Mouse (Mus musculus): ENCODE measurements at regions not wholly inside any gene's neighbourhood (a gene's known extent, or its start where the extent isn't known, plus 50 kb on each side); places are given as distances from the start of the nearest gene placed in this dataset.
A peak's percentile ranks its signal among the peaks of the same experiment; 100 is the strongest.

- WGBS = 25% methylated on average over 8 of the region's 8 CpGs
These were observed 63.9 kb downstream of the Tmco5 start for GRCm38 (mm10) chr2:116942321-116942791.

GRCm38 (mm10) chr2:116948538-116948937 lies 70.0 kb downstream of the Tmco5 start:
- Histone ChIP-seq H3K27ac (ENCODE audit: low read length) (no peak overlapping the region), H3K9ac (ENCODE audit: low read length) (no peak overlapping the region), H3K27me3 (ENCODE audit: control insufficient read depth, insufficient read depth, low read depth, low read length) (no peaks in the 10 kb centered on the region), H3K4me2 (ENCODE audit: low read depth, low read length) (no peak overlapping the region), H3K4me1 (replicated peaks; ENCODE audit: control insufficient read depth, insufficient read depth, low read length) (no peaks in the 10 kb centered on the region; the same call in 1 of the 2 replicates), H3K4me3 (ENCODE audit: low read length) (no peak overlapping the region), H3K9me3 (ENCODE audit: control insufficient read depth, low read length) (no peaks in the 10 kb centered on the region), H3K36me3 (ENCODE audit: control insufficient read depth, insufficient read depth, low read length) (no peaks in the 10 kb centered on the region)
- ATAC-seq (ENCODE audit: low read depth) = no peak
- 58% methylated on average over 3 of the region's 3 CpGs for WGBS

More at GRCm38 (mm10) chr2:116942321-116942791, 63.9 kb downstream of the Tmco5 start:
- no peaks in the 10 kb centered on the region for H3K27me3 ChIP-seq (ENCODE audit: control insufficient read depth, insufficient read depth, low read depth, low read length)
- peak; percentile 91 for ATAC-seq (ENCODE audit: low read depth)
- no peaks in the 10 kb centered on the region for H3K9me3 ChIP-seq (ENCODE audit: control insufficient read depth, low read length)
- peaks cover 22% of the 10 kb centered on the region for H3K4me1 ChIP-seq (replicated peaks; ENCODE audit: control insufficient read depth, insufficient read depth, low read length)
- H3K4me2 ChIP-seq (ENCODE audit: low read depth, low read length) = peak overlapping the region; percentile 28
- peak overlapping the region; percentile 89 for H3K27ac ChIP-seq (ENCODE audit: low read length)
- no peak overlapping the region for H3K4me3 ChIP-seq (ENCODE audit: low read length)
- H3K36me3 ChIP-seq (ENCODE audit: control insufficient read depth, insufficient read depth, low read length) = no peaks in the 10 kb centered on the region
- H3K9ac ChIP-seq (ENCODE audit: low read length) = no peak overlapping the region

DNA sequence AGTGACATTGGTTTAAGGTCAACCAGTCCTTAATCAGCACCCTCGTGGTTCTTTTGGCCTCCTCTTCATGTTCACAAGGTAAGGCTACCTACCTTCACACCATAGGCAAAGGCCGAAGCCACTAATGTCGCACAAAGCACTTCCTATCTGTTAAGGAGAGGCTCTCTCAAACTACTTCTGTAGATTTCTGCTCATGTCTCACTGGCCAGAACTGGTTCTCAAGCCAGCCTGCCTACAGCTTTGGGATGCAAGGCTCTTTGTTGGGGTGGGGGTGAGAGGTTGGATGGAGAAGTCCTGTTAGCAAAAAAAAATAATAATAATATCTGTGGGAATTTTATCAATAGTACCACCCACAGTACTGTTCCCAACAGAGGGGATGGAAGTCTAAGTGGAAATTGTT lies 71.2 kb downstream of the Tmco5 start:
- Histone ChIP-seq H3K36me3 (ENCODE audit: control insufficient read depth, insufficient read depth, low read length) (no peaks in the 10 kb centered on the region), H3K4me3 (ENCODE audit: low read length) (no peak overlapping the region), H3K27ac (ENCODE audit: low read length) (no peak overlapping the region), H3K27me3 (ENCODE audit: control insufficient read depth, insufficient read depth, low read depth, low read length) (no peaks in the 10 kb centered on the region), H3K9ac (ENCODE audit: low read length) (no peak overlapping the region), H3K4me1 (replicated peaks; ENCODE audit: control insufficient read depth, insufficient read depth, low read length) (no peaks in the 10 kb centered on the region), H3K4me2 (ENCODE audit: low read depth, low read length) (no peak overlapping the region), H3K9me3 (ENCODE audit: control insufficient read depth, low read length) (no peaks in the 10 kb centered on the region)
- 57% methylated on average over 3 of the region's 3 CpGs for WGBS
- ATAC-seq (ENCODE audit: low read depth) = no peak

- Histone ChIP-seq H3K4me3 (ENCODE audit: low read length) (no peak overlapping the region), H3K9me3 (ENCODE audit: control insufficient read depth, low read length) (no peaks in the 10 kb centered on the region), H3K27ac (ENCODE audit: low read length) (no peak overlapping the region), H3K4me2 (ENCODE audit: low read depth, low read length) (no peak overlapping the region), H3K4me1 (replicated peaks; ENCODE audit: control insufficient read depth, insufficient read depth, low read length) (no peaks in the 10 kb centered on the region), H3K9ac (ENCODE audit: low read length) (no peak overlapping the region), H3K27me3 (ENCODE audit: control insufficient read depth, insufficient read depth, low read depth, low read length) (no peaks in the 10 kb centered on the region), H3K36me3 (ENCODE audit: control insufficient read depth, insufficient read depth, low read length) (no peaks in the 10 kb centered on the region)
- ATAC-seq (ENCODE audit: low read depth) = no peak
- WGBS = 82% methylated on average over 5 of the region's 5 CpGs
These were observed 71.7 kb downstream of the Tmco5 start for GRCm38 (mm10) chr2:116950154-116950553.

- no peak for ATAC-seq (ENCODE audit: low read depth)
- Histone ChIP-seq H3K27ac (ENCODE audit: low read length) (no peak overlapping the region), H3K4me2 (ENCODE audit: low read depth, low read length) (no peak overlapping the region), H3K27me3 (ENCODE audit: control insufficient read depth, insufficient read depth, low read depth, low read length) (no peaks in the 10 kb centered on the region), H3K9ac (ENCODE audit: low read length) (no peak overlapping the region), H3K4me1 (replicated peaks; ENCODE audit: control insufficient read depth, insufficient read depth, low read length) (no peaks in the 10 kb centered on the region), H3K36me3 (ENCODE audit: control insufficient read depth, insufficient read depth, low read length) (no peaks in the 10 kb centered on the region), H3K9me3 (ENCODE audit: control insufficient read depth, low read length) (no peaks in the 10 kb centered on the region), H3K4me3 (ENCODE audit: low read length) (no peak overlapping the region)
- 93% methylated on average over 1 of the region's 1 CpGs for WGBS
These were observed 73.0 kb downstream of the Tmco5 start for GRCm38 (mm10) chr2:116951481-116951880.

DNA sequence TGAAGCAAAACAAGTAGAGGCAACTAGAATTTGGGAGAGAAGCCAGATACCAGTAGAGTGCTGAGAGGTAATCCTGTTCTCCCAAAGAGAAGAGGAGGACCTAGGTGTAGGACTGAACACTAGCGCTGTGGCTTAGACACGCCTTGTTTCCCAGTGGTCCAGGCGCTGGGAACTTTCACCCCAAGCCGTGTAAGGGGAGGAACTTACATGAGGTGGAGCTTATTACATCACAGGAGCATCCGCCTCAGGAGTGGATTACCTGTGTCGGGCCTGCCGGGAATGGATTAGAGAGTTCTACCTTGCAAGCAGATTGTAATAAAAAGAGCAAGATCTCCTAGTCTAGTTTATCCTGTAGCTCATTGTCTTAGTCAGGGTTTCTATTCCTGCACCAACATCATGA lies 75.8 kb downstream of the Tmco5 start:
- WGBS = 93% methylated on average over 7 of the region's 7 CpGs
- no peak overlapping the region for H3K27ac ChIP-seq (ENCODE audit: low read length)
- no peaks in the 10 kb centered on the region for H3K27me3 ChIP-seq (ENCODE audit: control insufficient read depth, insufficient read depth, low read depth, low read length)
- H3K4me2 ChIP-seq (ENCODE audit: low read depth, low read length) = no peak overlapping the region
- no peaks in the 10 kb centered on the region for H3K9me3 ChIP-seq (ENCODE audit: control insufficient read depth, low read length)
- H3K4me3 ChIP-seq (ENCODE audit: low read length) = no peak overlapping the region
- no peaks in the 10 kb centered on the region for H3K36me3 ChIP-seq (ENCODE audit: control insufficient read depth, insufficient read depth, low read length)
- no peak overlapping the region for H3K9ac ChIP-seq (ENCODE audit: low read length)
- no peak for ATAC-seq (ENCODE audit: low read depth)
- H3K4me1 ChIP-seq (replicated peaks; ENCODE audit: control insufficient read depth, insufficient read depth, low read length) = no peaks in the 10 kb centered on the region

- Histone ChIP-seq H3K4me2 (ENCODE audit: low read depth, low read length) (no peak overlapping the region), H3K36me3 (ENCODE audit: control insufficient read depth, insufficient read depth, low read length) (no peaks in the 10 kb centered on the region), H3K9me3 (ENCODE audit: control insufficient read depth, low read length) (no peaks in the 10 kb centered on the region), H3K27me3 (ENCODE audit: control insufficient read depth, insufficient read depth, low read depth, low read length) (no peaks in the 10 kb centered on the region), H3K4me1 (replicated peaks; ENCODE audit: control insufficient read depth, insufficient read depth, low read length) (no peaks in the 10 kb centered on the region), H3K4me3 (ENCODE audit: low read length) (no peak overlapping the region), H3K27ac (ENCODE audit: low read length) (no peak overlapping the region), H3K9ac (ENCODE audit: low read length) (no peak overlapping the region)
- 89% methylated on average over 4 of the region's 4 CpGs for WGBS
- no peak for ATAC-seq (ENCODE audit: low read depth)
These were observed 76.4 kb downstream of the Tmco5 start for GRCm38 (mm10) chr2:116954896-116955295.

- ATAC-seq (ENCODE audit: low read depth) = no peak
- Histone ChIP-seq H3K9ac (ENCODE audit: low read length) (no peak overlapping the region), H3K27ac (ENCODE audit: low read length) (no peak overlapping the region), H3K9me3 (ENCODE audit: control insufficient read depth, low read length) (no peaks in the 10 kb centered on the region), H3K4me1 (replicated peaks; ENCODE audit: control insufficient read depth, insufficient read depth, low read length) (no peaks in the 10 kb centered on the region), H3K4me2 (ENCODE audit: low read depth, low read length) (no peak overlapping the region), H3K36me3 (ENCODE audit: control insufficient read depth, insufficient read depth, low read length) (no peaks in the 10 kb centered on the region), H3K27me3 (ENCODE audit: control insufficient read depth, insufficient read depth, low read depth, low read length) (no peaks in the 10 kb centered on the region), H3K4me3 (ENCODE audit: low read length) (no peak overlapping the region)
- WGBS = 76% methylated on average over 8 of the region's 8 CpGs
These were observed 84.8 kb downstream of the Tmco5 start for GRCm38 (mm10) chr2:116963116-116963873.

- H3K4me3 ChIP-seq (ENCODE audit: low read length) = no peak overlapping the region
- no peak overlapping the region for H3K9ac ChIP-seq (ENCODE audit: low read length)
- H3K27ac ChIP-seq (ENCODE audit: low read length) = no peak overlapping the region
- no peak for ATAC-seq (ENCODE audit: low read depth)
- no peaks in the 10 kb centered on the region for H3K36me3 ChIP-seq (ENCODE audit: control insufficient read depth, insufficient read depth, low read length)
- no peaks in the 10 kb centered on the region for H3K9me3 ChIP-seq (ENCODE audit: control insufficient read depth, low read length)
- no peak overlapping the region for H3K4me2 ChIP-seq (ENCODE audit: low read depth, low read length)
- no peaks in the 10 kb centered on the region for H3K4me1 ChIP-seq (replicated peaks; ENCODE audit: control insufficient read depth, insufficient read depth, low read length)
- WGBS = 100% methylated on average over 1 of the region's 1 CpGs
- no peaks in the 10 kb centered on the region for H3K27me3 ChIP-seq (ENCODE audit: control insufficient read depth, insufficient read depth, low read depth, low read length)
These were observed 87.8 kb downstream of the Tmco5 start for GRCm38 (mm10) chr2:116966266-116966665.

All from lung, embryonic 16.5 days (tissue).